Mouse (Mus musculus): Measurements from ENCODE around the gene Mip. TPM values are rescaled to one million over a fixed set of nuclear protein-coding genes. Genes with fewer than 3 reads are reported as not detected.

The Mip gene
- polyA plus RNA-seq, 1 experiment from 2014 or later, result 0.21 TPM

GRCm38 (mm10) chr10:128193113-128193512 lies 32.5 kb upstream of the Mip start:
- H3K27ac ChIP-seq, result no peak overlapping the region
- WGBS, result 93% methylated on average over 6 of the region's 6 CpGs
- no peaks in the 10 kb centered on the region for H3K36me3 ChIP-seq (ENCODE audit: poor library complexity, severe bottlenecking)
- no peak overlapping the region for H3K4me2 ChIP-seq
- H3K9me3 ChIP-seq (replicated peaks), result no peaks in the 10 kb centered on the region
- H3K27me3 ChIP-seq, result peaks cover 25% of the 10 kb centered on the region
- no peak overlapping the region for H3K4me3 ChIP-seq
- peaks cover 12% of the 10 kb centered on the region for H3K4me1 ChIP-seq
- H3K9ac ChIP-seq, result no peak overlapping the region
- no peak for ATAC-seq

- H3K27me3 ChIP-seq, result peaks cover 25% of the 10 kb centered on the region
- peak; percentile 98 for ATAC-seq
- peaks cover 10% of the 10 kb centered on the region for H3K4me1 ChIP-seq
- WGBS, result under 1% methylated on average over 46 of the region's 46 CpGs
- no peaks in the 10 kb centered on the region for H3K36me3 ChIP-seq (ENCODE audit: poor library complexity, severe bottlenecking)
- peak within 1 kb of the TSS; percentile 100 for H3K4me2 ChIP-seq
- no peak within 1 kb of the TSS for H3K27ac ChIP-seq
- H3K4me3 ChIP-seq, result peak within 1 kb of the TSS; percentile 74
- peak within 1 kb of the TSS; percentile 77 for H3K9ac ChIP-seq
- no peaks in the 10 kb centered on the region for H3K9me3 ChIP-seq (replicated peaks)
Observed at GRCm38 (mm10) chr10:128194024-128194550, 31.6 kb upstream of the Mip start, which contains the start of gene Gls2. Gls2 (plus strand) TSS chr10:128194457.

GRCm38 (mm10) chr10:128194551-128195461 lies 30.8 kb upstream of the Mip start:
- H3K27me3 ChIP-seq, result peaks cover 25% of the 10 kb centered on the region
- ATAC-seq, result peak; percentile 90
- under 1% methylated on average over 53 of the region's 79 CpGs for WGBS
- no peaks in the 10 kb centered on the region for H3K9me3 ChIP-seq (replicated peaks)
- peak overlapping the region; percentile 100 for H3K4me2 ChIP-seq
- peaks cover 10% of the 10 kb centered on the region for H3K4me1 ChIP-seq
- peak overlapping the region; percentile 77 for H3K9ac ChIP-seq
- no peaks in the 10 kb centered on the region for H3K36me3 ChIP-seq (ENCODE audit: poor library complexity, severe bottlenecking)
- H3K4me3 ChIP-seq, result peak overlapping the region; percentile 74
- H3K27ac ChIP-seq, result no peak overlapping the region

GRCm38 (mm10) chr10:128201856-128202255 lies 23.8 kb upstream of the Mip start:
- Histone ChIP-seq H3K4me1 (no peaks in the 10 kb centered on the region), H3K36me3 (ENCODE audit: poor library complexity, severe bottlenecking) (peaks cover 8% of the 10 kb centered on the region), H3K9ac (no peak overlapping the region), H3K9me3 (replicated peaks) (no peaks in the 10 kb centered on the region), H3K27ac (no peak overlapping the region), H3K4me3 (no peak overlapping the region), H3K4me2 (no peak overlapping the region), H3K27me3 (peaks cover 3% of the 10 kb centered on the region)
- no peak for ATAC-seq
- 78% methylated on average over 6 of the region's 6 CpGs for WGBS

- H3K9ac ChIP-seq, result no peak overlapping the region
- H3K4me1 ChIP-seq, result no peaks in the 10 kb centered on the region
- no peak overlapping the region for H3K4me2 ChIP-seq
- no peaks in the 10 kb centered on the region for H3K27me3 ChIP-seq
- H3K27ac ChIP-seq, result no peak overlapping the region
- 90% methylated on average over 15 of the region's 15 CpGs for WGBS
- peaks cover 8% of the 10 kb centered on the region for H3K36me3 ChIP-seq (ENCODE audit: poor library complexity, severe bottlenecking)
- no peak for ATAC-seq
- H3K4me3 ChIP-seq, result no peak overlapping the region
- H3K9me3 ChIP-seq (replicated peaks), result no peaks in the 10 kb centered on the region
Observed at GRCm38 (mm10) chr10:128204941-128205340, 20.7 kb upstream of the Mip start.

GRCm38 (mm10) chr10:128208326-128208725 lies 17.3 kb upstream of the Mip start:
- Histone ChIP-seq H3K9me3 (replicated peaks) (no peaks in the 10 kb centered on the region), H3K4me2 (no peak overlapping the region), H3K9ac (no peak overlapping the region), H3K27ac (no peak overlapping the region), H3K27me3 (0 out of 2 replicates have a peak, but pooled peaks cover 3% of the 10 kb centered on the region), H3K4me1 (peaks cover 12% of the 10 kb centered on the region), H3K36me3 (ENCODE audit: poor library complexity, severe bottlenecking) (peaks cover 8% of the 10 kb centered on the region), H3K4me3 (no peak overlapping the region)
- WGBS, result 95% methylated on average over 10 of the region's 10 CpGs
- no peak for ATAC-seq

GRCm38 (mm10) chr10:128209311-128210009 lies 16.2 kb upstream of the Mip start:
- Histone ChIP-seq H3K27ac (no peak overlapping the region), H3K9ac (no peak overlapping the region), H3K27me3 (peaks cover 12% of the 10 kb centered on the region), H3K4me1 (peaks cover 12% of the 10 kb centered on the region), H3K9me3 (replicated peaks) (no peaks in the 10 kb centered on the region), H3K4me3 (no peak overlapping the region), H3K4me2 (no peak overlapping the region), H3K36me3 (ENCODE audit: poor library complexity, severe bottlenecking) (peaks cover 8% of the 10 kb centered on the region)
- 94% methylated on average over 11 of the region's 11 CpGs for WGBS
- no peak for ATAC-seq

- Histone ChIP-seq H3K9ac (no peak overlapping the region), H3K27me3 (peaks cover 17% of the 10 kb centered on the region), H3K9me3 (replicated peaks) (no peaks in the 10 kb centered on the region), H3K4me3 (0 out of 2 replicates have a peak overlapping the region, but pooled peaks have one; percentile 64), H3K4me1 (peaks cover 12% of the 10 kb centered on the region), H3K36me3 (ENCODE audit: poor library complexity, severe bottlenecking) (peaks cover 8% of the 10 kb centered on the region), H3K4me2 (peak overlapping the region; percentile 89; the same call in 1 of the 2 replicates), H3K27ac (no peak overlapping the region)
- no peak for ATAC-seq
- 89% methylated on average over 2 of the region's 2 CpGs for WGBS
Observed at GRCm38 (mm10) chr10:128210131-128210530, 15.5 kb upstream of the Mip start.

GRCm38 (mm10) chr10:128210954-128211353 lies 14.7 kb upstream of the Mip start:
- H3K4me2 ChIP-seq, result peak overlapping the region; percentile 89
- ATAC-seq, result 0 out of 2 replicates have a peak, but pooled peaks have one; percentile 9
- peak overlapping the region; percentile 64 for H3K4me3 ChIP-seq
- H3K36me3 ChIP-seq (ENCODE audit: poor library complexity, severe bottlenecking), result peaks cover 8% of the 10 kb centered on the region
- H3K4me1 ChIP-seq, result peaks cover 12% of the 10 kb centered on the region
- H3K9ac ChIP-seq, result peak overlapping the region; percentile 70
- no peak overlapping the region for H3K27ac ChIP-seq
- peaks cover 17% of the 10 kb centered on the region for H3K27me3 ChIP-seq
- no peaks in the 10 kb centered on the region for H3K9me3 ChIP-seq (replicated peaks)
- 29% methylated on average over 14 of the region's 14 CpGs for WGBS

- peaks cover 12% of the 10 kb centered on the region for H3K4me1 ChIP-seq
- peak within 1 kb of the TSS; percentile 57; the same call in 1 of the 2 replicates for H3K27ac ChIP-seq
- H3K36me3 ChIP-seq (ENCODE audit: poor library complexity, severe bottlenecking), result peaks cover 3% of the 10 kb centered on the region
- H3K4me2 ChIP-seq, result peak within 1 kb of the TSS; percentile 89
- no peaks in the 10 kb centered on the region for H3K9me3 ChIP-seq (replicated peaks)
- H3K27me3 ChIP-seq, result peaks cover 17% of the 10 kb centered on the region
- H3K9ac ChIP-seq, result peak within 1 kb of the TSS; percentile 70
- WGBS, result under 1% methylated on average over 30 of the region's 30 CpGs
- peak; percentile 98 for ATAC-seq
- H3K4me3 ChIP-seq, result peak within 1 kb of the TSS; percentile 64
Observed at GRCm38 (mm10) chr10:128211390-128212108, 14.1 kb upstream of the Mip start, which contains the start of gene Spryd4. Spryd4 (minus strand) TSS chr10:128211807.

GRCm38 (mm10) chr10:128212148-128212547 lies 13.5 kb upstream of the Mip start:
- Histone ChIP-seq H3K4me1 (peaks cover 12% of the 10 kb centered on the region), H3K9ac (peak overlapping the region; percentile 70; the same call in 1 of the 2 replicates), H3K4me3 (peak overlapping the region; percentile 64), H3K36me3 (ENCODE audit: poor library complexity, severe bottlenecking) (no peaks in the 10 kb centered on the region), H3K9me3 (replicated peaks) (no peaks in the 10 kb centered on the region), H3K27me3 (peaks cover 17% of the 10 kb centered on the region), H3K4me2 (peak overlapping the region; percentile 89), H3K27ac (peak overlapping the region; percentile 57; the same call in 1 of the 2 replicates)
- ATAC-seq, result no peak
- WGBS, result 49% methylated on average over 6 of the region's 6 CpGs
